Mouse (Mus musculus): ENCODE results near the gene Cpt1a. TPM values are rescaled to one million over a fixed set of nuclear protein-coding genes. Genes with fewer than 3 reads are reported as not detected.

Cpt1a gene
- polyA plus RNA-seq, 1 experiment from 2014 or later: 31.8 TPM

DNA sequence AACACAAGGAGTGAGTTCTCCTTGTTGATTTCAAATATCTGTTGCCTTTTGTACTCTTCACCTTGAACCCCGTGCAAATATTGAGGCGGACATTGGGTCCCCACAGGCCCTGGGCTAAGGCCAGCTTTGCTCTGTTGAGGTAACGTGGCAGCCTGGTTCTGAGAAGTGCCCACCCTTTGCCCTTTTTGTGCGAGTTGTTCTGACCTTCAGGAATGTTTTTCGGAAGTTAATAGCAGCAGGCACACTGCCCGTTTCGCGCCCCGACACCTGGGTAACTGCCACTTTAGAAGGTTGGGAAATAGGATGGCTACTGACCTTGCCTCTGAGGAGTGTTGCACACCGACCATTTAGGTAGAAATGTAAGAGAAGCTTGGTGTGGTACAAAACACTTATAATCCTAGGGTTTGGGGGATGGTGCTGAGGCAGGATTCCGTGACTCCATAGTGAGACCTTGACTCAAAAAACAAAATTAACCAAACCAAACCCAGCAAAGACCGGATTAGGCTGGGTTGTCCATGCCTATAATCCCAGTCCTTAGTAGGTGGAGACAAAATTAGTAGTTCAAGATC is 4.4 kb downstream of the Cpt1a start:
- Histone ChIP-seq H3K36me3 (no peaks in the 10 kb centered on the region), H3K4me2 (replicated peaks) (peak overlapping the region; percentile 97), H3K4me1 (replicated peaks) (peaks cover 36% of the 10 kb centered on the region), H3K9ac (no peak overlapping the region), H3K27ac (0 out of 2 replicates have a peak overlapping the region, but pooled peaks have one; percentile 94), H3K27me3 (replicated peaks) (no peaks in the 10 kb centered on the region), H3K4me3 (replicated peaks) (no peak overlapping the region), H3K9me3 (no peaks in the 10 kb centered on the region)
- no peak for ATAC-seq
- 82% methylated on average over 12 of the region's 12 CpGs for WGBS

DNA sequence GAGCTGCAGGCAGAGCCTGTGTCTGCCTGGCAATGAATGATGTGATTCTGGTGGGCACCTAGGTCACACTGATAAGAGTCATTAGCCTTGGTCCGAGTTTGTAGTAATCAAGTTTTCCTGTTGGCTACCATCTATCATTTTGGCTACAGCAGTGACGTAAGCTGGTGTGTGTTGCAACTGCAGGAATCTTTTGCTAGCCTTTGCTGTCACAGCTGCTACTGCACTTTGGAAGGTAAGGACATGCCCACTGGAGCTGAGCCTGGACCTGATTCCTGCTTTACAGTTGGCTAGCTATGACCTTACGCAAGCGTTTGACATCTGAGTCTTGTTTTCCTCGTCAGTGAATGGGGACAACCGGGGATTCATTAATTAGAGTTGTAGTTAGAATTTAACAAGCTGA is 11.1 kb downstream of the Cpt1a start:
- WGBS: 72% methylated on average over 6 of the region's 6 CpGs
- no peak overlapping the region for H3K9ac ChIP-seq

DNA sequence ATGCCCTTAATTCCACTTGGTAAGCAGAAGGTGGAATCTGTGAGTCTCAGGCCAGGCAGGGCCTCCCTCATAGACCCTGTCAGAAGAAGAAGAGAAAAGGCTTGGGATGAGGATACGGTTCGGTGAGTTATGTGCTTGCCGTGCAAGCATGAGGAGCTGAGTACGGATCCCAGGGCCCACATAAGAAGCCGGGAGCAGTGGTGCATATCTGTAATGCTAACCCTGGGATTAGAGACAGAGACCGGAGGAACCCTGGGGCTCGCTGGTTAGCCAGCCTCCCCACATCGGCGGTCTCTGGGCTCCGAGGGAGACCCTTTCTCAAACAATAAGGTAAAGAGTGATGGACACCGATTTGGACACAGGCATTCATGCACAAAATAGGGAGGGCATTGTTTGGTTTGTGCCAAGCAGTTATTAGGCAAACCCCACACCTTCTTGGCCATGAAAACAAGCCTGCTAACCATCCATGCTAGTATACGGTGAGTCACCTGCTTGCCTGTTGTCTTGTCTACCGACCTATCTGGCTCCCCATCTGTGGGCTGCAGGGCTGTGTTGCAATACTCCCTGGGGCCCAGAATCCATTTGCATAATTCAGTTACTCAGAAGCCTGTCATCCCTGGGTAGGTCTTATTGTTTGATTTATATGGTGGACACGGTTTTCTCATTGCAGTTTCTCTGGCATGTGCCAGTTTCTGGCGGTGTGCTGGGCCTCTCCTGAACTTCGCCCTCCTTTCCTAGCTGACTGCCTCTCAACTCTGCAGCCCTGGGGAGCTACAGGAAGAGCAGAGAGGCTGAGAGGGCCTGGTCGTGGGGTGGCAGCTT is 11.8 kb downstream of the Cpt1a start:
- H3K36me3 ChIP-seq: no peaks in the 10 kb centered on the region
- H3K27ac ChIP-seq: peak overlapping the region; percentile 70
- peak; percentile 87 for ATAC-seq
- no peaks in the 10 kb centered on the region for H3K9me3 ChIP-seq
- H3K4me1 ChIP-seq (replicated peaks): 0 out of 2 replicates have a peak, but pooled peaks cover 22% of the 10 kb centered on the region
- 69% methylated on average over 17 of the region's 17 CpGs for WGBS
- H3K9ac ChIP-seq: no peak overlapping the region
- H3K4me2 ChIP-seq (replicated peaks): peak overlapping the region; percentile 28
- H3K27me3 ChIP-seq (replicated peaks): no peaks in the 10 kb centered on the region
- no peak overlapping the region for H3K4me3 ChIP-seq (replicated peaks)

More for the DNA sequence above, 11.1 kb downstream of the Cpt1a start:
- Histone ChIP-seq H3K4me3 (replicated peaks) (no peak overlapping the region), H3K4me1 (replicated peaks) (0 out of 2 replicates have a peak, but pooled peaks cover 22% of the 10 kb centered on the region), H3K36me3 (no peaks in the 10 kb centered on the region), H3K4me2 (replicated peaks) (no peak overlapping the region), H3K27ac (peak overlapping the region; percentile 70), H3K9me3 (no peaks in the 10 kb centered on the region), H3K27me3 (replicated peaks) (no peaks in the 10 kb centered on the region)
- ATAC-seq: no peak

GRCm38 (mm10) chr19:3334550-3334949 is 12.4 kb downstream of the Cpt1a start:
- WGBS: 72% methylated on average over 4 of the region's 4 CpGs
- H3K27ac ChIP-seq: peak overlapping the region; percentile 70
- H3K4me3 ChIP-seq (replicated peaks): no peak overlapping the region
- no peaks in the 10 kb centered on the region for H3K36me3 ChIP-seq
- no peaks in the 10 kb centered on the region for H3K27me3 ChIP-seq (replicated peaks)
- 0 out of 2 replicates have a peak, but pooled peaks cover 22% of the 10 kb centered on the region for H3K4me1 ChIP-seq (replicated peaks)
- peak; percentile 44 for ATAC-seq
- H3K4me2 ChIP-seq (replicated peaks): peak overlapping the region; percentile 28; the same call in 1 of the 2 replicates
- H3K9ac ChIP-seq: no peak overlapping the region
- H3K9me3 ChIP-seq: no peaks in the 10 kb centered on the region

DNA sequence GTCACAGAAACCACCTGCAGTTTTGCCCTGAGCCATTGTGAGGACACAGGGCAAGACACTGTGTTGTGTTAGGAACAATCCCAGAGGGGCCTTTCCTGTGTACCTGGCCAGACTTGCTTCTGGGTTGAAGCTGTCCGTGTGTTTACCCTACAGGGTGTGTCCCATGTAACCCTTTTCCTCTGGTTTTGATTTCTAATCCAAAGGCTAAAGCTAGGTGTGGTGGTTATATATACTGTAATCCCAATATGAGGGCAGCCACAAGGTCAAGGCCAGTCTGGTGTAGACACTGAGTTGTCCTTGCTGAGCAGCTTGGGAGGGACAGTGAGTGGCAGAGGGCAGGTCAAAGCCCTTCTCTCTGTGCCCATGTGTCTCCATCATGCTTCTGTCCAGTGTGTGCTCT is 13.8 kb downstream of the Cpt1a start:
- H3K9ac ChIP-seq: no peak overlapping the region
- H3K36me3 ChIP-seq: no peaks in the 10 kb centered on the region
- no peak overlapping the region for H3K27ac ChIP-seq
- no peak overlapping the region for H3K4me3 ChIP-seq (replicated peaks)
- 55% methylated on average over 1 of the region's 1 CpGs for WGBS
- no peak overlapping the region for H3K4me2 ChIP-seq (replicated peaks)
- H3K9me3 ChIP-seq: no peaks in the 10 kb centered on the region
- ATAC-seq: no peak
- H3K4me1 ChIP-seq (replicated peaks): 0 out of 2 replicates have a peak, but pooled peaks cover 22% of the 10 kb centered on the region
- H3K27me3 ChIP-seq (replicated peaks): no peaks in the 10 kb centered on the region

DNA sequence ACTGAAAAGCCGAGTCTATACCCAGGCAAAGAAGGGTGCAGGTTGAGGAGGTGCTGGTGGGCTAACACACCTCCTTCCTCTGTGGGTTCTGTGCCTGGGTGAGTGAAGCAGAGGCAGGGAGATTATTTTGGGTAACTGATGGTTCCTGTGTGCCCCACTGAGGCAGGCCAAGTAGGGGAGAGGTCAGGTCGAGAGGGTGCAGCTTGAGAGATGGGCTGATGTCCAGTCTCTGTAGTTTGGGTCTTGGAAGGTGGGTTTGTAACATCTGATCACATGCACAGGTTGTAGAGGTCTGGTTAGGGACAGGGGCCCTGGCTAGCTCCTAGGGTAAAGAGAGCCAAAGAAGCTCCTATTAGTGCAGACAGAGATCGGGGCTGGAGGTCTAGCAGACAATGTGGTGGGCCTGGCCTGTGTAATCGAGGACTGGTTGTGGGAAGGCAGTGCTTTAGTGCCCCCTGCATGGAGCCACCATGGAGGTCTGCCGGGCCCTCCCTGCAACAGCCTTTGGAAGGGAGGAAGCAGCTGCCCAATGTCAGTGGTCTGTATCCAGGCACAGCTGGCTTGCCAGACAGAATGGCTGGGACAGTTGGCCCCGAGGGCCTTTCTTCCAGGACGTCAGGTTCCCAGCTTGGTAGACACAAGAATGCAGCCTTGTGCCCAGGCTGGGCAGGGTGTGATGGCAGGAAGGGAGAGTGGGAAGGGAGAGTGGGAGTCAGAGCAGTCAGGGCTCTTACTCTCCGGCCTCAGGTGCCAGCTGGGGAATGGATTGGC is 14.5 kb downstream of the Cpt1a start:
- H3K9ac ChIP-seq: no peak overlapping the region
- ATAC-seq: no peak
- no peaks in the 10 kb centered on the region for H3K36me3 ChIP-seq
- no peak overlapping the region for H3K4me3 ChIP-seq (replicated peaks)
- H3K27ac ChIP-seq: no peak overlapping the region
- H3K4me1 ChIP-seq (replicated peaks): 0 out of 2 replicates have a peak, but pooled peaks cover 22% of the 10 kb centered on the region
- WGBS: 57% methylated on average over 8 of the region's 8 CpGs
- H3K27me3 ChIP-seq (replicated peaks): no peaks in the 10 kb centered on the region
- no peak overlapping the region for H3K4me2 ChIP-seq (replicated peaks)
- H3K9me3 ChIP-seq: no peaks in the 10 kb centered on the region

DNA sequence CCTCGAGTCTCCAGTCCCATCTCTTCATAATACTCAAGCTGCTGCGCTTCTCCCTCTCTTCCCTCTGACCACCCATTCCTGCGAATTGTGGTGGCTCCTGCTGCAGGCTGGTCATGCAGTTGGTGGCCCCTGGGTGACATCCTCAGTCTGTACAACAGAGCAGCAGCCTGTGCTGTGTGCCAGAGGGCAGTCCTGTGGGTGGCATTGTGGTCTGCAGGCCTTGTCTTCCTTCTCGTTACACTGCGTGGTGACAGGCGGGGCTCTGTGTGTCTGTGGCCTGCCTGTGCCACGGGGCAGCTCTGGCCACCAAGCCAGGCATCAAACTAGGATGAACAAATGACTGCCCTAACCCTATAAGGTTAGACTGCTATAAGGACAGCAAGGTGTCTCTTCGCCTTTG is 17.1 kb downstream of the Cpt1a start:
- H3K4me1 ChIP-seq (replicated peaks): 0 out of 2 replicates have a peak, but pooled peaks cover 11% of the 10 kb centered on the region
- no peak overlapping the region for H3K9ac ChIP-seq
- WGBS: 84% methylated on average over 8 of the region's 8 CpGs
- H3K9me3 ChIP-seq: no peaks in the 10 kb centered on the region
- no peak overlapping the region for H3K27ac ChIP-seq
- no peak overlapping the region for H3K4me2 ChIP-seq (replicated peaks)
- ATAC-seq: no peak
- H3K36me3 ChIP-seq: no peaks in the 10 kb centered on the region
- no peaks in the 10 kb centered on the region for H3K27me3 ChIP-seq (replicated peaks)
- H3K4me3 ChIP-seq (replicated peaks): no peak overlapping the region

GRCm38 (mm10) chr19:3341021-3341420 is 18.9 kb downstream of the Cpt1a start:
- ATAC-seq: no peak
- no peak overlapping the region for H3K27ac ChIP-seq
- no peaks in the 10 kb centered on the region for H3K36me3 ChIP-seq
- no peak overlapping the region for H3K4me2 ChIP-seq (replicated peaks)
- H3K9me3 ChIP-seq: no peaks in the 10 kb centered on the region
- H3K4me1 ChIP-seq (replicated peaks): 0 out of 2 replicates have a peak, but pooled peaks cover 6% of the 10 kb centered on the region
- H3K9ac ChIP-seq: no peak overlapping the region
- H3K27me3 ChIP-seq (replicated peaks): no peaks in the 10 kb centered on the region
- WGBS: 60% methylated on average over 3 of the region's 3 CpGs
- no peak overlapping the region for H3K4me3 ChIP-seq (replicated peaks)

GRCm38 (mm10) chr19:3343929-3344328 is 21.8 kb downstream of the Cpt1a start:
- H3K9ac ChIP-seq: no peak overlapping the region
- no peaks in the 10 kb centered on the region for H3K4me1 ChIP-seq (replicated peaks)
- H3K9me3 ChIP-seq: no peaks in the 10 kb centered on the region
- H3K27ac ChIP-seq: no peak overlapping the region
- no peaks in the 10 kb centered on the region for H3K36me3 ChIP-seq
- H3K4me2 ChIP-seq (replicated peaks): no peak overlapping the region
- WGBS: 64% methylated on average over 3 of the region's 3 CpGs
- H3K4me3 ChIP-seq (replicated peaks): no peak overlapping the region
- H3K27me3 ChIP-seq (replicated peaks): no peaks in the 10 kb centered on the region
- ATAC-seq: no peak

DNA sequence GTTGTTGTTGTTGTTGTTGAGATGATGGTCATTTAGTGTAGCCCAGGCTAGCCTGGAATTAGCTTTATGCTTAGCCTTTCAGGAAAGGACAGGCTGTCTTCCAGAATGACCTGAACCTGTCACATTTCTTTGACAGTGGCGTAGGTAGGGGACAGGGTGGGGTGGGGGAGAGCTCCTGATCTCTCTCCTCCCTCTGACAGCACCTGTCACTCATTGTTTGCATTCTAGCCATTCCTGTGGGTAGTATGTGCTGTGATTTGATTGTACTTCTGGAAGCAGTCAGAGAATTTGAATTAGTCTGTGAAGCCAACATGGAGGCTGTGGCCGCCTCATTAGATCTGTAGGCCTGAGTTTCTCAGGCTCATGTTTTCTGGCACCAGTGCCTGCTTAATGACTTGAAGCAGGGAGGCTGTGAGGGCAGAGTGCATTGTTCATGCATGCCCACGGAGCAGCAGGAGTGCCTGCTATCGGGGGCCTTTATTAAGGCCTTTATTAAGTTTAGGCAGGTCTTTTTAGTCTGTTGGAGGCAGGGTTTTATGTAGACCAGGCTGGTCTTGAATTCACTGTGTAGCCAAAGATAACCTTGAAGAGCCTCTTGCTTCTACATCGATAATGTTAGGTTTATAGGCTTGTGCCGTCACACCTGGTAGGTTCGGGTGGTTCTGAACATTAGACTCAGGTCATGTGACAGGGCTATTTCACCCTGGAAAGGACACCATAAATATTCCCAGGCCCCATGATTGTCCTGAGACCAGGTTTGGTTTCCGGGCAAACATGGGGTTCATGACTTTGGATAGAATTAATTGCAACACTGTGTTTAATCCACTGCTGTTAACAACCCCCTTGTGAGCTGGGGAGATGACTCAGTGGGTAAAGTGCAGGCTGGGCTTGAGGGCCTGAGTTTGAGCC is 22.8 kb downstream of the Cpt1a start:
- no peaks in the 10 kb centered on the region for H3K4me1 ChIP-seq (replicated peaks)
- no peaks in the 10 kb centered on the region for H3K36me3 ChIP-seq
- no peak overlapping the region for H3K9ac ChIP-seq
- WGBS: 74% methylated on average over 8 of the region's 8 CpGs
- H3K4me2 ChIP-seq (replicated peaks): no peak overlapping the region
- peak; percentile 70 for ATAC-seq
- no peaks in the 10 kb centered on the region for H3K9me3 ChIP-seq
- no peaks in the 10 kb centered on the region for H3K27me3 ChIP-seq (replicated peaks)
- H3K4me3 ChIP-seq (replicated peaks): no peak overlapping the region
- no peak overlapping the region for H3K27ac ChIP-seq

DNA sequence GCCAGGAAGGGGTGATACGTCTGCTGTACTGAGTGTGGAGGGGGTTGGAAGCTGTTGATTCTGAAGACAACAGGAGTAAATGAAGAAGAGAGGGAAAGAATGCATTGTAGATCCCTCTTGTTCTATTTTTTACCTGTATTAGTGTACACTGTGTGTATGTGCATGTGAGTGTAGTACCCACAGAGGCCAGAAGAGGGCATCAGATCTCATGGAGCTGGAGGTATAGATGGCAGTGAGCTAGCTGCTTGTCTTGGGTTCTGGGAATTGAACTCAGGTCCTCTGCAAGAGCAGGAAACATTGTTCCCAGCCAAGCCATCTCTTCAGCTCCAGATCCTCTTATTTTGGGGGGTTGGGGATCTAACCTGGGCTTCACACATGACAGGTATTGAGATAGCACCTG is 25.6 kb downstream of the Cpt1a start:
- no peaks in the 10 kb centered on the region for H3K36me3 ChIP-seq
- 93% methylated on average over 1 of the region's 1 CpGs for WGBS

More for the DNA sequence above, 25.6 kb downstream of the Cpt1a start:
- Histone ChIP-seq H3K27me3 (replicated peaks) (no peaks in the 10 kb centered on the region), H3K9ac (no peak overlapping the region), H3K27ac (no peak overlapping the region), H3K4me2 (replicated peaks) (no peak overlapping the region), H3K4me1 (replicated peaks) (no peaks in the 10 kb centered on the region), H3K9me3 (no peaks in the 10 kb centered on the region), H3K4me3 (replicated peaks) (no peak overlapping the region)
- ATAC-seq: no peak

Measured in intestine, embryonic 15.5 days (tissue).